Mouse (Mus musculus) CD8-positive naive resting alpha-beta T cell, adult 2 months (primary cell): Measurements from ENCODE around the gene Pkp3.
"Not testable (repeated sequence)": the region's sequence is repeated elsewhere in the genome, so short reads cannot be mapped to it uniquely, and the experiment has no call there.

ENCODE experiments used
- DNase-seq, 2 experiments: peaks; one replicate each; pipeline ENCODE4 v3.0.0; 2022; ENCODE audit warnings: low read depth in 2 of 2, low spot score in 2 of 2

The Pkp3 gene

GRCm38 (mm10) chr7:141077841-141078240 lies at the start of gene Pkp3:
Pkp3 (plus strand) TSS chr7:141078218.
- no peak for DNase-seq

GRCm38 (mm10) chr7:141028831-141029230 lies 49.2 kb upstream of the Pkp3 start, which contains the start of gene Gm17387:
Gm17387 (plus strand) TSS chr7:141029131.
- DNase-seq: no peak

- no peak for DNase-seq
These were observed 47.6 kb upstream of the Pkp3 start for GRCm38 (mm10) chr7:141030390-141030789.

GRCm38 (mm10) chr7:141032458-141033167 lies 45.4 kb upstream of the Pkp3 start:
- DNase-seq: no peak

GRCm38 (mm10) chr7:141036624-141037023 lies 41.4 kb upstream of the Pkp3 start:
- not testable (repeated sequence) for DNase-seq

GRCm38 (mm10) chr7:141038090-141039032 lies 39.7 kb upstream of the Pkp3 start:
- no peak for DNase-seq

GRCm38 (mm10) chr7:141039386-141040107 lies 38.5 kb upstream of the Pkp3 start:
- no peak for DNase-seq

GRCm38 (mm10) chr7:141040867-141041606 lies 37.0 kb upstream of the Pkp3 start:
- no peak for DNase-seq

GRCm38 (mm10) chr7:141041661-141042060 lies 36.4 kb upstream of the Pkp3 start:
- no peak for DNase-seq

GRCm38 (mm10) chr7:141042539-141042938 lies 35.5 kb upstream of the Pkp3 start:
- no peak for DNase-seq

GRCm38 (mm10) chr7:141046931-141047580 lies 31.0 kb upstream of the Pkp3 start:
- DNase-seq: no peak

- DNase-seq: no peak
These were observed 30.3 kb upstream of the Pkp3 start for GRCm38 (mm10) chr7:141047581-141048225.

- peak; percentile 82 to 85 for DNase-seq
These were observed 29.5 kb upstream of the Pkp3 start for GRCm38 (mm10) chr7:141048226-141049218.

GRCm38 (mm10) chr7:141049326-141049725 lies 28.7 kb upstream of the Pkp3 start:
- DNase-seq: no peak

- no peak for DNase-seq
These were observed 26.8 kb upstream of the Pkp3 start for GRCm38 (mm10) chr7:141051060-141051685.

GRCm38 (mm10) chr7:141052016-141052415 lies 26.0 kb upstream of the Pkp3 start:
- DNase-seq: no peak

- DNase-seq: no peak
These were observed 25.6 kb upstream of the Pkp3 start for GRCm38 (mm10) chr7:141052421-141052820.

GRCm38 (mm10) chr7:141055785-141056184 lies 22.2 kb upstream of the Pkp3 start:
- DNase-seq: no peak
